Mouse (Mus musculus): ENCODE measurements around the gene Sh3glb2. TPM values are rescaled to one million over a fixed set of nuclear protein-coding genes. Genes with fewer than 3 reads are reported as not detected.

The Sh3glb2 gene
- total and polyA plus RNA-seq, 2 experiments from 2014 or later, result 156 to 292 TPM

GRCm38 (mm10) chr2:30380564-30381376 lies 21.6 kb upstream of the Sh3glb2 start:
- Histone ChIP-seq H3K27ac (ENCODE audit: low read depth, low read length) (no peak overlapping the region), H3K36me3 (ENCODE audit: insufficient read depth) (peaks cover 70% of the 10 kb centered on the region), H3K9me3 (ENCODE audit: low read length) (no peaks in the 10 kb centered on the region), H3K9ac (no peak overlapping the region), H3K4me2 (ENCODE audit: low read depth) (no peak overlapping the region), H3K27me3 (ENCODE audit: insufficient read depth, low read length) (no peaks in the 10 kb centered on the region), H3K4me3 (ENCODE audit: low read depth, low read length) (no peak overlapping the region), H3K4me1 (ENCODE audit: insufficient read depth) (no peaks in the 10 kb centered on the region)
- ATAC-seq (no peak), DNase-seq (no peak)
- TF ChIP-seq CTCF (IDR thresholded peaks at IDR 0.05; ENCODE audit: low read depth), result no peak
- WGBS, result 91% methylated on average over 10 of the region's 10 CpGs

GRCm38 (mm10) chr2:30379307-30379706 lies 20.2 kb upstream of the Sh3glb2 start:
- Histone ChIP-seq H3K9me3 (ENCODE audit: low read length) (no peaks in the 10 kb centered on the region), H3K27me3 (ENCODE audit: insufficient read depth, low read length) (no peaks in the 10 kb centered on the region), H3K27ac (ENCODE audit: low read depth, low read length) (no peak overlapping the region), H3K4me2 (ENCODE audit: low read depth) (no peak overlapping the region), H3K4me1 (ENCODE audit: insufficient read depth) (no peaks in the 10 kb centered on the region), H3K9ac (no peak overlapping the region), H3K4me3 (ENCODE audit: low read depth, low read length) (no peak overlapping the region), H3K36me3 (ENCODE audit: insufficient read depth) (peaks cover 71% of the 10 kb centered on the region)
- DNase-seq, result no peak
- TF ChIP-seq CTCF (IDR thresholded peaks at IDR 0.05; ENCODE audit: low read depth), result no peak
- WGBS, result 94% methylated on average over 7 of the region's 7 CpGs
- ATAC-seq, result no peak

- ATAC-seq (no peak), DNase-seq (no peak)
- Histone ChIP-seq H3K9ac (no peak overlapping the region), H3K36me3 (ENCODE audit: insufficient read depth) (peaks cover 75% of the 10 kb centered on the region), H3K4me3 (ENCODE audit: low read depth, low read length) (no peak overlapping the region), H3K4me2 (ENCODE audit: low read depth) (no peak overlapping the region), H3K27me3 (ENCODE audit: insufficient read depth, low read length) (no peaks in the 10 kb centered on the region), H3K4me1 (ENCODE audit: insufficient read depth) (no peaks in the 10 kb centered on the region), H3K9me3 (ENCODE audit: low read length) (no peaks in the 10 kb centered on the region), H3K27ac (ENCODE audit: low read depth, low read length) (no peak overlapping the region)
- 82% methylated on average over 5 of the region's 5 CpGs for WGBS
- TF ChIP-seq CTCF (IDR thresholded peaks at IDR 0.05; ENCODE audit: low read depth), result no peak
Measured at GRCm38 (mm10) chr2:30377721-30378120, 18.6 kb upstream of the Sh3glb2 start.

GRCm38 (mm10) chr2:30375893-30376292 lies 16.8 kb upstream of the Sh3glb2 start:
- DNase-seq (no peak), ATAC-seq (no peak)
- Histone ChIP-seq H3K27me3 (ENCODE audit: insufficient read depth, low read length) (no peaks in the 10 kb centered on the region), H3K9ac (no peak overlapping the region), H3K4me1 (ENCODE audit: insufficient read depth) (no peaks in the 10 kb centered on the region), H3K9me3 (ENCODE audit: low read length) (no peaks in the 10 kb centered on the region), H3K4me2 (ENCODE audit: low read depth) (no peak overlapping the region), H3K36me3 (ENCODE audit: insufficient read depth) (peaks cover 69% of the 10 kb centered on the region), H3K4me3 (ENCODE audit: low read depth, low read length) (no peak overlapping the region), H3K27ac (ENCODE audit: low read depth, low read length) (no peak overlapping the region)
- TF ChIP-seq CTCF (IDR thresholded peaks at IDR 0.05; ENCODE audit: low read depth), result no peak
- WGBS, result 98% methylated on average over 10 of the region's 10 CpGs

- Histone ChIP-seq H3K9me3 (ENCODE audit: low read length) (no peaks in the 10 kb centered on the region), H3K4me3 (ENCODE audit: low read depth, low read length) (no peak overlapping the region), H3K4me2 (ENCODE audit: low read depth) (no peak overlapping the region), H3K4me1 (ENCODE audit: insufficient read depth) (no peaks in the 10 kb centered on the region), H3K27me3 (ENCODE audit: insufficient read depth, low read length) (no peaks in the 10 kb centered on the region), H3K27ac (ENCODE audit: low read depth, low read length) (no peak overlapping the region), H3K9ac (no peak overlapping the region), H3K36me3 (ENCODE audit: insufficient read depth) (peaks cover 80% of the 10 kb centered on the region)
- DNase-seq (no peak), ATAC-seq (no peak)
- TF ChIP-seq CTCF (IDR thresholded peaks at IDR 0.05; ENCODE audit: low read depth), result no peak
- WGBS, result 98% methylated on average over 5 of the region's 5 CpGs
Measured at GRCm38 (mm10) chr2:30372726-30373125, 13.6 kb upstream of the Sh3glb2 start.

- Histone ChIP-seq H3K27me3 (ENCODE audit: insufficient read depth, low read length) (no peaks in the 10 kb centered on the region), H3K9me3 (ENCODE audit: low read length) (no peaks in the 10 kb centered on the region), H3K4me3 (ENCODE audit: low read depth, low read length) (no peak overlapping the region), H3K36me3 (ENCODE audit: insufficient read depth) (peaks cover 77% of the 10 kb centered on the region), H3K27ac (ENCODE audit: low read depth, low read length) (no peak overlapping the region), H3K9ac (no peak overlapping the region), H3K4me1 (ENCODE audit: insufficient read depth) (no peaks in the 10 kb centered on the region), H3K4me2 (ENCODE audit: low read depth) (no peak overlapping the region)
- TF ChIP-seq CTCF (IDR thresholded peaks at IDR 0.05; ENCODE audit: low read depth), result no peak
- DNase-seq (no peak), ATAC-seq (no peak)
- WGBS, result 98% methylated on average over 8 of the region's 8 CpGs
Measured at GRCm38 (mm10) chr2:30371544-30371943, 12.4 kb upstream of the Sh3glb2 start.

- H3K4me2 ChIP-seq (ENCODE audit: low read depth), result no peak overlapping the region
- peaks cover 6% of the 10 kb centered on the region for H3K4me1 ChIP-seq (ENCODE audit: insufficient read depth)
- ATAC-seq (no peak), DNase-seq (no peak)
- WGBS, result 67% methylated on average over 5 of the region's 5 CpGs
- H3K36me3 ChIP-seq (ENCODE audit: insufficient read depth), result peaks cover 41% of the 10 kb centered on the region
- H3K27me3 ChIP-seq (ENCODE audit: insufficient read depth, low read length), result no peaks in the 10 kb centered on the region
- no peak overlapping the region for H3K27ac ChIP-seq (ENCODE audit: low read depth, low read length)
- no peaks in the 10 kb centered on the region for H3K9me3 ChIP-seq (ENCODE audit: low read length)
- TF ChIP-seq CTCF (IDR thresholded peaks at IDR 0.05; ENCODE audit: low read depth), result no peak
- H3K9ac ChIP-seq, result no peak overlapping the region
- H3K4me3 ChIP-seq (ENCODE audit: low read depth, low read length), result no peak overlapping the region
Measured at GRCm38 (mm10) chr2:30366203-30366602, 7.1 kb upstream of the Sh3glb2 start.

All from forebrain, postnatal 0 days (tissue).